Mouse (Mus musculus): ENCODE data around the gene Casp7. TPM values are rescaled to one million over a fixed set of nuclear protein-coding genes. Genes with fewer than 3 reads are reported as not detected.

The Casp7 gene
- polyA plus RNA-seq, 1 experiment from 2014 or later: 30.7 TPM

GRCm38 (mm10) chr19:56461522-56462101 lies 64.7 kb downstream of the Casp7 start, which contains the start of gene Plekhs1:
Plekhs1 (plus strand) TSS chr19:56461640.
- TF ChIP-seq CTCF (IDR thresholded peaks at IDR 0.05; ENCODE audit: low read depth): no peak
- Histone ChIP-seq H3K4me1 (ENCODE audit: insufficient read depth) (0 out of 2 replicates have a peak, but pooled peaks cover 3% of the 10 kb centered on the region), H3K36me3 (ENCODE audit: insufficient read depth) (no peaks in the 10 kb centered on the region), H3K27me3 (ENCODE audit: insufficient read depth, low read length) (no peaks in the 10 kb centered on the region), H3K27ac (ENCODE audit: low read depth) (peak within 1 kb of the TSS; percentile 40; the same call in 1 of the 2 replicates), H3K4me2 (no peak within 1 kb of the TSS), H3K4me3 (ENCODE audit: low read depth, low read length) (no peak within 1 kb of the TSS), H3K9me3 (ENCODE audit: low read depth, low read length) (no peaks in the 10 kb centered on the region), H3K9ac (no peak within 1 kb of the TSS)
- DNase-seq (peak; percentile 42), ATAC-seq (ENCODE audit: insufficient read depth) (no peak)
- 50% methylated on average over 10 of the region's 10 CpGs for WGBS

- Histone ChIP-seq H3K4me2 (no peak overlapping the region), H3K27me3 (ENCODE audit: insufficient read depth, low read length) (no peaks in the 10 kb centered on the region), H3K9ac (no peak overlapping the region), H3K27ac (ENCODE audit: low read depth) (peak overlapping the region; percentile 40; the same call in 1 of the 2 replicates), H3K36me3 (ENCODE audit: insufficient read depth) (no peaks in the 10 kb centered on the region), H3K9me3 (ENCODE audit: low read depth, low read length) (no peaks in the 10 kb centered on the region), H3K4me1 (ENCODE audit: insufficient read depth) (0 out of 2 replicates have a peak, but pooled peaks cover 3% of the 10 kb centered on the region), H3K4me3 (ENCODE audit: low read depth, low read length) (no peak overlapping the region)
- no peak for TF ChIP-seq CTCF (IDR thresholded peaks at IDR 0.05; ENCODE audit: low read depth)
- WGBS: 50% methylated on average over 4 of the region's 4 CpGs
- ATAC-seq (ENCODE audit: insufficient read depth) (0 out of 2 replicates have a peak, but pooled peaks have one; percentile 68), DNase-seq (no peak)
Measured at GRCm38 (mm10) chr19:56462786-56463185, 65.9 kb downstream of the Casp7 start.

- no peak for ATAC-seq (ENCODE audit: insufficient read depth)
- Histone ChIP-seq H3K27me3 (ENCODE audit: insufficient read depth, low read length) (no peaks in the 10 kb centered on the region), H3K9ac (no peak overlapping the region), H3K4me1 (ENCODE audit: insufficient read depth) (0 out of 2 replicates have a peak, but pooled peaks cover 3% of the 10 kb centered on the region), H3K27ac (ENCODE audit: low read depth) (no peak overlapping the region), H3K9me3 (ENCODE audit: low read depth, low read length) (no peaks in the 10 kb centered on the region), H3K4me3 (ENCODE audit: low read depth, low read length) (no peak overlapping the region), H3K36me3 (ENCODE audit: insufficient read depth) (no peaks in the 10 kb centered on the region), H3K4me2 (no peak overlapping the region)
- TF ChIP-seq CTCF (IDR thresholded peaks at IDR 0.05; ENCODE audit: low read depth): no peak
- WGBS: 77% methylated on average over 8 of the region's 8 CpGs
- DNase-seq: no peak
Measured at GRCm38 (mm10) chr19:56466486-56466885, 69.6 kb downstream of the Casp7 start.

- no peak overlapping the region for H3K4me2 ChIP-seq
- TF ChIP-seq CTCF (IDR thresholded peaks at IDR 0.05; ENCODE audit: low read depth): no peak
- H3K9ac ChIP-seq: no peak overlapping the region
- H3K4me3 ChIP-seq (ENCODE audit: low read depth, low read length): no peak overlapping the region
- no peak overlapping the region for H3K27ac ChIP-seq (ENCODE audit: low read depth)
- no peaks in the 10 kb centered on the region for H3K27me3 ChIP-seq (ENCODE audit: insufficient read depth, low read length)
- ATAC-seq (ENCODE audit: insufficient read depth) (no peak), DNase-seq (no peak)
- no peaks in the 10 kb centered on the region for H3K9me3 ChIP-seq (ENCODE audit: low read depth, low read length)
- H3K4me1 ChIP-seq (ENCODE audit: insufficient read depth): no peaks in the 10 kb centered on the region
- 85% methylated on average over 14 of the region's 14 CpGs for WGBS
- H3K36me3 ChIP-seq (ENCODE audit: insufficient read depth): no peaks in the 10 kb centered on the region
Measured at GRCm38 (mm10) chr19:56470286-56471020, 73.5 kb downstream of the Casp7 start.

GRCm38 (mm10) chr19:56471934-56472333 lies 75.0 kb downstream of the Casp7 start:
- H3K27ac ChIP-seq (ENCODE audit: low read depth): no peak overlapping the region
- no peaks in the 10 kb centered on the region for H3K4me1 ChIP-seq (ENCODE audit: insufficient read depth)
- no peak for ATAC-seq (ENCODE audit: insufficient read depth)
- no peaks in the 10 kb centered on the region for H3K27me3 ChIP-seq (ENCODE audit: insufficient read depth, low read length)
- H3K9ac ChIP-seq: no peak overlapping the region
- no peak overlapping the region for H3K4me3 ChIP-seq (ENCODE audit: low read depth, low read length)
- no peak overlapping the region for H3K4me2 ChIP-seq
- WGBS: 77% methylated on average over 10 of the region's 10 CpGs
- H3K9me3 ChIP-seq (ENCODE audit: low read depth, low read length): no peaks in the 10 kb centered on the region
- DNase-seq: no peak
- H3K36me3 ChIP-seq (ENCODE audit: insufficient read depth): no peaks in the 10 kb centered on the region
- TF ChIP-seq CTCF (IDR thresholded peaks at IDR 0.05; ENCODE audit: low read depth): no peak

DNA sequence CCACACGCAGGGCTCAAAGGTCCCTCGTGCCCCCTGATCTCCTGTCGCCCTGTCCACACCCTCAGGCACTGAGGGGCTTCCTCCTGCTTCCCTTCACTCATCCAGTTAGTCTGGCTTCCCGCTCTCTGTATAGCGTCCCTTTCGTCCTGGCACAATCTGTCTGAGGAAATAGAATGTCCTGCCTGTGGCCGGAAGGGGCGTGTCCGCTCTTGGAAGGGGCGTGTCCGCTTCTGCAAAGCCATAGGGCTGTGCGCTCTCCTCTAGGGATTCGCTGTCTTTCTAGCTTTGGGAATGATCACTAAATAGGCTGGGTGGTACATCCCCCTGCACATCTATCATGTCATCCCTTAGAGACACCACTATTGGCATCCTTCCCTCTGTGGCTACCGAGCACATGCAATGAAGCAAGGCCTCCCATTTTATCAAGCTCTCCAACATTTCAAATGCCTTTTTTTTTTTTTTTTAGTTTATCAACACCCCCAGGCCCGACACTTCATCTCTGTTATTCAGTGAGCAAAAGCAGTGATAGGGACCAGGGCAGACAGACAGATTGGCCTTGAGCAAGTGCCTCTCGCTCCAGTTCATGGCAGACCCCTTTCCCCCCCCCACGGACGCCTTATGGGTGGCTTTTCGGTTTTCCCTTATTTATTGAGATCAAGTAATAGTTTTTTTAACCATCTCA lies 78.1 kb downstream of the Casp7 start:
- ATAC-seq (ENCODE audit: insufficient read depth) (peak; percentile 54; the same call in 1 of the 2 replicates), DNase-seq (peak; percentile 79)
- Histone ChIP-seq H3K36me3 (ENCODE audit: insufficient read depth) (no peaks in the 10 kb centered on the region), H3K4me1 (ENCODE audit: insufficient read depth) (no peaks in the 10 kb centered on the region), H3K4me3 (ENCODE audit: low read depth, low read length) (no peak overlapping the region), H3K27ac (ENCODE audit: low read depth) (no peak overlapping the region), H3K27me3 (ENCODE audit: insufficient read depth, low read length) (no peaks in the 10 kb centered on the region), H3K9me3 (ENCODE audit: low read depth, low read length) (no peaks in the 10 kb centered on the region), H3K9ac (no peak overlapping the region), H3K4me2 (peak overlapping the region; percentile 35)
- 47% methylated on average over 19 of the region's 19 CpGs for WGBS
- no peak for TF ChIP-seq CTCF (IDR thresholded peaks at IDR 0.05; ENCODE audit: low read depth)

GRCm38 (mm10) chr19:56476546-56476945 lies 79.6 kb downstream of the Casp7 start:
- ATAC-seq (ENCODE audit: insufficient read depth): no peak
- H3K36me3 ChIP-seq (ENCODE audit: insufficient read depth): no peaks in the 10 kb centered on the region
- no peaks in the 10 kb centered on the region for H3K27me3 ChIP-seq (ENCODE audit: insufficient read depth, low read length)
- WGBS: 68% methylated on average over 2 of the region's 2 CpGs
- DNase-seq: no peak
- no peak for TF ChIP-seq CTCF (IDR thresholded peaks at IDR 0.05; ENCODE audit: low read depth)
- no peak overlapping the region for H3K4me2 ChIP-seq
- H3K9me3 ChIP-seq (ENCODE audit: low read depth, low read length): no peaks in the 10 kb centered on the region
- H3K4me1 ChIP-seq (ENCODE audit: insufficient read depth): no peaks in the 10 kb centered on the region
- no peak overlapping the region for H3K27ac ChIP-seq (ENCODE audit: low read depth)
- H3K9ac ChIP-seq: no peak overlapping the region
- no peak overlapping the region for H3K4me3 ChIP-seq (ENCODE audit: low read depth, low read length)

All from lung, embryonic 14.5 days (tissue).